Mouse (Mus musculus): ENCODE results near the gene Pank3. TPM values are rescaled to one million over a fixed set of nuclear protein-coding genes. Genes with fewer than 3 reads are reported as not detected.

Gene Pank3
- total and polyA plus RNA-seq, 3 experiments, result 12.0 to 20.7 (median 19.6) TPM

DNA sequence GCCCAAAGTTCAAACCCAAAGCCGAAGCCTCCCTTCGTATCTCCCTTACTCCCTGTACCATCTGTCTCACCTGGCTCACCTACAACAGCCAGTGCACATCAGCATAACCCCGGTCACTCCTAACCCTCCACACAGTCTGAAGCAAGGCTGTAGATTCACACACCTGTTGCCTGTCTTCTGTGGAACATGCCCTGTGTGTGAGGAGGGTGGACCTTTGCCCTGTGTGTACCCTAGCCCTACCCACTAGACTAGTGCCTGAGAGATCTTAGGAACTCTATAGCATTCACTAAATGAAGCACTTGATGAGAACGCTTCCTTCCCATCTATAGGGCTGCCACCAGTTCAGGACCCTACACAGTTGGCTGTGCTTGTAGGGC, 8.7 kb upstream of the Pank3 start:
- Histone ChIP-seq H3K4me1 (ENCODE audit: control insufficient read depth in 1 of 2, insufficient read depth in 2 of 2, low read length in 2 of 2) (no peaks in the 10 kb centered on the region), H3K27me3 (ENCODE audit: control insufficient read depth in 1 of 2, insufficient read depth in 2 of 2, low read length in 2 of 2) (peaks cover 3 to 15% of the 10 kb centered on the region in 2 experiments), H3K9ac (ENCODE audit: control insufficient read depth, low read depth, low read length, poor library complexity, severe bottlenecking) (no peak overlapping the region), H3K79me2 (ENCODE audit: control insufficient read depth, insufficient read depth, low read length, poor library complexity) (no peaks in the 10 kb centered on the region), H3K36me3 (ENCODE audit: control insufficient read depth in 1 of 2, insufficient read depth in 2 of 2, low read length in 2 of 2) (no peaks in the 10 kb centered on the region), H3K9me3 (replicated peaks; ENCODE audit: insufficient read depth, low read length) (no peaks in the 10 kb centered on the region), H3K27ac (ENCODE audit: control insufficient read depth, low read depth, low read length) (no peak overlapping the region), H3K4me3 (ENCODE audit: control insufficient read depth in 1 of 2, insufficient read depth in 1 of 2, low read depth in 2 of 2, low read length in 2 of 2) (no peak overlapping the region)
- no peak for TF ChIP-seq MYC (IDR thresholded peaks at IDR 0.05; ENCODE audit: low read depth, low read length)
- no peak for TF ChIP-seq EP300 (IDR thresholded peaks at IDR 0.05; ENCODE audit: low read depth in 1 of 2, low read length in 2 of 2)
- no peak for TF ChIP-seq CHD2 (IDR thresholded peaks at IDR 0.05; ENCODE audit: low read length)
- TF ChIP-seq USF2 (IDR thresholded peaks at IDR 0.05; ENCODE audit: borderline replicate concordance in 1 of 2, insufficient read depth in 1 of 2, low read depth in 1 of 2, low read length in 2 of 2), result no peak
- TF ChIP-seq TAL1 (IDR thresholded peaks at IDR 0.05; ENCODE audit: low read length), result no peak
- no peak for TF ChIP-seq GATA1 (IDR thresholded peaks at IDR 0.05; ENCODE audit: low read depth, low read length)
- TF ChIP-seq HCFC1 (IDR thresholded peaks at IDR 0.05; ENCODE audit: low read depth, low read length), result no peak
- TF ChIP-seq BHLHE40 (IDR thresholded peaks at IDR 0.05; ENCODE audit: borderline replicate concordance, low read depth, low read length), result no peak
- no peak for TF ChIP-seq POLR2AphosphoS5 (IDR thresholded peaks at IDR 0.05; ENCODE audit: borderline replicate concordance, low read depth, low read length)
- no peak for TF ChIP-seq SMC3 (IDR thresholded peaks at IDR 0.05; ENCODE audit: low read depth, low read length)
- TF ChIP-seq ZC3H11A (IDR thresholded peaks at IDR 0.05; ENCODE audit: low read depth, low read length), result no peak
- TF ChIP-seq E2F4 (IDR thresholded peaks at IDR 0.05; ENCODE audit: borderline replicate concordance, low read depth, low read length), result no peak
- TF ChIP-seq MAZ (IDR thresholded peaks at IDR 0.05; ENCODE audit: low read depth, low read length), result no peak
- TF ChIP-seq UBTF (IDR thresholded peaks at IDR 0.05; ENCODE audit: borderline replicate concordance, insufficient read depth, low read depth, low read length), result no peak
- TF ChIP-seq RAD21 (IDR thresholded peaks at IDR 0.05; ENCODE audit: low read depth, low read length), result no peak
- DNase-seq (ENCODE audit: low read depth, low spot score), result no peak

DNA sequence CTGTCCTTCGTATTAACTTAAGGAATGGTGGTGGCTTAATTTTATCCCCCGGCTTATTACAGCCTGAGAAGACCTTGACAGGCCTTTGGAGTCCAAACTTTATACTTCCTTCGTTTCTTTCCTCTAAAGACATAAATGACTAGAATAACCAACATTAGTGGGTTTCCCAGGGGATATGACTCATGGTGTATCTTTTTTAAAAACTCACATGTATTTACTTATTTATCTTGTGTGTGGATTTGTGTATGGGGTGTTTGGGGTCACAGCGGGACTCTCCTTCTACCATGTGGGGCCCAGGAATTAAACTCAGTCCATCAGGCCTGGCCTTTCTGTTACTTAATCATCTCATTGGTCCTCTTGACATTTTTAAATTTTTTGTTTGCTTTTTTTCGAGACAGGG, 2.4 kb upstream of the Pank3 start:
- TF ChIP-seq CHD2 (IDR thresholded peaks at IDR 0.05; ENCODE audit: low read length), result no peak
- TF ChIP-seq CTCF (IDR thresholded peaks at IDR 0.05 in 2 of 3, conservative IDR thresholded peaks at IDR 0.05 in 1 of 3; ENCODE audit: control insufficient read depth in 1 of 3, insufficient read depth in 1 of 3, low read depth in 2 of 3, low read length in 3 of 3, poor library complexity in 1 of 3, severe bottlenecking in 1 of 3), result no peak
- TF ChIP-seq TAL1 (IDR thresholded peaks at IDR 0.05; ENCODE audit: low read length), result no peak
- TF ChIP-seq MYB (IDR thresholded peaks at IDR 0.05; ENCODE audit: low read depth, low read length), result no peak
- no peak for TF ChIP-seq HCFC1 (IDR thresholded peaks at IDR 0.05; ENCODE audit: low read depth, low read length)
- TF ChIP-seq POLR2A (IDR thresholded peaks at IDR 0.05; ENCODE audit: control insufficient read depth in 1 of 2, insufficient read depth in 1 of 2, low read depth in 1 of 2, low read length in 2 of 2, poor library complexity in 1 of 2), result no peak
- TF ChIP-seq CHD1 (IDR thresholded peaks at IDR 0.05; ENCODE audit: low read depth, low read length), result no peak
- TF ChIP-seq JUND (IDR thresholded peaks at IDR 0.05; ENCODE audit: low read depth, low read length), result no peak
- TF ChIP-seq POLR2AphosphoS5 (IDR thresholded peaks at IDR 0.05; ENCODE audit: borderline replicate concordance, low read depth, low read length), result no peak
- TF ChIP-seq RCOR1 (IDR thresholded peaks at IDR 0.05; ENCODE audit: low read depth, low read length), result no peak
- no peak for TF ChIP-seq UBTF (IDR thresholded peaks at IDR 0.05; ENCODE audit: borderline replicate concordance, insufficient read depth, low read depth, low read length)
- TF ChIP-seq ZKSCAN1 (IDR thresholded peaks at IDR 0.05; ENCODE audit: low read depth, low read length), result no peak
- TF ChIP-seq E2F4 (IDR thresholded peaks at IDR 0.05; ENCODE audit: borderline replicate concordance, low read depth, low read length), result no peak
- Histone ChIP-seq H3K9me3 (replicated peaks; ENCODE audit: insufficient read depth, low read length) (no peaks in the 10 kb centered on the region), H3K27me3 (ENCODE audit: control insufficient read depth in 1 of 2, insufficient read depth in 2 of 2, low read length in 2 of 2) (peaks cover 2 to 12% of the 10 kb centered on the region in 2 experiments)

More for the DNA sequence above, 2.4 kb upstream of the Pank3 start:
- peaks cover 0 to 15% of the 10 kb centered on the region in 2 experiments; a peak in 2 of 4 replicates for H3K36me3 ChIP-seq (ENCODE audit: control insufficient read depth in 1 of 2, insufficient read depth in 2 of 2, low read length in 2 of 2)
- peaks cover 24% of the 10 kb centered on the region for H3K79me2 ChIP-seq (ENCODE audit: control insufficient read depth, insufficient read depth, low read length, poor library complexity)
- H3K4me3 ChIP-seq (ENCODE audit: control insufficient read depth in 1 of 2, insufficient read depth in 1 of 2, low read depth in 2 of 2, low read length in 2 of 2), result no peak overlapping the region
- no peak overlapping the region for H3K27ac ChIP-seq (ENCODE audit: control insufficient read depth, low read depth, low read length)
- peaks cover 2 to 17% of the 10 kb centered on the region in 2 experiments for H3K4me1 ChIP-seq (ENCODE audit: control insufficient read depth in 1 of 2, insufficient read depth in 2 of 2, low read length in 2 of 2)
- DNase-seq (ENCODE audit: low read depth, low spot score), result no peak
- no peak overlapping the region for H3K9ac ChIP-seq (ENCODE audit: control insufficient read depth, low read depth, low read length, poor library complexity, severe bottlenecking)
